In the genomic region with DNA sequence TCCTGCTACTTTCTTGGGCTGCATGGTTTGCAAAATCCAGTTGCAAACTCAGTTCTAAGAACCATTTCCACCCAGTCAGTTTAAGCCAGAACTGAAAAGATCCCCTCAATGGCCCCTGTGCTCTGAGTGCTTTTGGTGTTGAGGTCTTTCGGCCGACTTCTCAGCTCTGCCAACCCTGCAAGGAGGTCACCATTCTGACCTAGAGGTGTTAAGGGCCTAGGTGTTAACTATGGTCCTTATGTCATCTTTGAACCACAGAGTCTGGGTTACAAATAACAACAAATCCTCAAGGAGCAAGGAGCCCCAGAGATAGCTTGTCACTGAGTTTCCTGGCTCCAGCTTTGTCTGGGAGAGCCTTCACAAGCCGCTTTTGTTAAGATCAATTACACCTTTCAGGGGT, we compare ENCODE assay signal across 22 mouse cellular contexts. TPM values are rescaled to one million over a fixed set of nuclear protein-coding genes. Genes with fewer than 3 reads are reported as not detected.
A peak's percentile ranks its signal among the peaks of the same experiment; 100 is the strongest.
DNase-seq lines count a peak whose midpoint lies in the region; ATAC-seq lines count a peak whose summit lies in the region.
"Had no signal": no experiment of that assay in that cellular context is flagged by ENCODE, and none has a peak within 500 bp of the region (broad histone marks: within the 10 kb centered on the region; RNA-seq: fewer than 3 reads in every experiment).

No protein-coding gene starts in this region.

- 0 out of 2 replicates have a peak overlapping the region, but pooled peaks have one; percentile 37 for H3K27ac ChIP-seq in neural tube, embryonic 15.5 days (replicated peaks)
- H3K27ac ChIP-seq in limb, embryonic 11.5 days (replicated peaks; ENCODE audit: low read depth, low read length): no peak overlapping the region
- H3K27ac ChIP-seq: embryonic facial prominence, embryonic 10.5 days; embryonic facial prominence, embryonic 12.5 days; forebrain, embryonic 13.5 days; forebrain, embryonic 15.5 days had no signal

- DNase-seq in neural tube, embryonic 10.5 days (ENCODE audit: extremely low spot score, low spot score): no peak
- DNase-seq in hindlimb bud, embryonic 11.5 days (ENCODE audit: extremely low spot score, low read depth, low spot score): peak; percentile 74
- DNase-seq in limb, embryonic 11.5 days (ENCODE audit: low spot score): peak; percentile 67
- DNase-seq in adrenal gland, postnatal 4 days (ENCODE audit: low spot score in 2 of 2): no peak
- no peak for DNase-seq in left cerebral cortex, adult 9 months (ENCODE audit: low spot score in 2 of 2)
- DNase-seq: adrenal gland, adult 2 months; adrenal gland, postnatal 10 days; adrenal gland, postnatal 25 days; cerebellum, adult 11-12 months; cerebellum, adult 2 months; cerebellum, adult 9-10 months; cerebellum, postnatal 10 days; cerebellum, postnatal 25 days had no signal

- WGBS in neural tube, embryonic 15.5 days: 83% methylated on average over 3 of the region's 3 CpGs
- 23% methylated on average over 3 of the region's 3 CpGs for WGBS in limb, embryonic 11.5 days

- no peaks in the 10 kb centered on the region for H3K9me3 ChIP-seq in neural tube, embryonic 15.5 days (replicated peaks)
- H3K9me3 ChIP-seq in limb, embryonic 11.5 days (ENCODE audit: control insufficient read depth, low read length): no peaks in the 10 kb centered on the region
- H3K9me3 ChIP-seq: embryonic facial prominence, embryonic 10.5 days; embryonic facial prominence, embryonic 12.5 days; forebrain, embryonic 13.5 days; forebrain, embryonic 15.5 days had no signal

- H3K36me3 ChIP-seq in neural tube, embryonic 15.5 days: no peaks in the 10 kb centered on the region
- H3K36me3 ChIP-seq in limb, embryonic 11.5 days (ENCODE audit: control insufficient read depth, insufficient read depth, low read length): no peaks in the 10 kb centered on the region
- H3K36me3 ChIP-seq: embryonic facial prominence, embryonic 10.5 days; embryonic facial prominence, embryonic 12.5 days; forebrain, embryonic 15.5 days had no signal

- ATAC-seq in neural tube, embryonic 15.5 days (ENCODE audit: low FRiP score): no peak
- ATAC-seq in limb, embryonic 11.5 days (ENCODE audit: insufficient number of reproducible peaks, low FRiP score, low TSS enrichment, low read depth): no peak
- ATAC-seq: forebrain, embryonic 13.5 days; forebrain, embryonic 15.5 days had no signal

- no peak overlapping the region for H3K4me2 ChIP-seq in neural tube, embryonic 15.5 days
- H3K4me2 ChIP-seq in limb, embryonic 11.5 days (ENCODE audit: low read depth, severe bottlenecking): no peak overlapping the region
- H3K4me2 ChIP-seq: embryonic facial prominence, embryonic 12.5 days; forebrain, embryonic 13.5 days; forebrain, embryonic 15.5 days had no signal

- no peak overlapping the region for H3K4me3 ChIP-seq in neural tube, embryonic 15.5 days (replicated peaks)
- no peak overlapping the region for H3K4me3 ChIP-seq in limb, embryonic 11.5 days (ENCODE audit: low read depth, low read length)
- H3K4me3 ChIP-seq: embryonic facial prominence, embryonic 10.5 days; embryonic facial prominence, embryonic 12.5 days; forebrain, embryonic 13.5 days; forebrain, embryonic 15.5 days had no signal

- no peaks in the 10 kb centered on the region for H3K27me3 ChIP-seq in neural tube, embryonic 15.5 days (replicated peaks)
- no peaks in the 10 kb centered on the region for H3K27me3 ChIP-seq in limb, embryonic 11.5 days (ENCODE audit: control insufficient read depth, insufficient read depth, low read length)
- H3K27me3 ChIP-seq: embryonic facial prominence, embryonic 12.5 days; forebrain, embryonic 13.5 days; forebrain, embryonic 15.5 days had no signal

- peaks cover 10% of the 10 kb centered on the region for H3K4me1 ChIP-seq in neural tube, embryonic 15.5 days
- H3K4me1 ChIP-seq in limb, embryonic 11.5 days (ENCODE audit: control insufficient read depth, insufficient read depth, low read length): peaks cover 7% of the 10 kb centered on the region; the same call in 1 of the 2 replicates

- H3K9ac ChIP-seq in neural tube, embryonic 15.5 days (replicated peaks): no peak overlapping the region
- no peak overlapping the region for H3K9ac ChIP-seq in limb, embryonic 11.5 days (ENCODE audit: low read length)
- H3K9ac ChIP-seq: embryonic facial prominence, embryonic 12.5 days; forebrain, embryonic 13.5 days; forebrain, embryonic 15.5 days had no signal

RNA-seq across cellular contexts. Expression of gene Cd2, which starts 45.9 kb away (rescaled TPM):
- 2.9 TPM in 1 of 2 replicates, not detected in the other for polyA plus RNA-seq in neural tube, embryonic 15.5 days (2015; fragmentation: Nextera tagmentation; extraction: Ambion mirVana)
- not detected in 2 replicates for polyA plus RNA-seq in limb, embryonic 11.5 days (2014; fragmentation: Nextera tagmentation; extraction: Ambion mirVana)
- under 1 TPM in 1 of 2 experiments, not detected in 1; 0.59 TPM for total RNA-seq in adrenal gland, postnatal 4 days (2021)
- total RNA-seq: MEL had no signal
- polyA plus RNA-seq: C2C12; embryonic facial prominence, embryonic 10.5 days; embryonic facial prominence, embryonic 12.5 days; embryonic facial prominence, embryonic 14.5 days; forebrain, embryonic 11.5 days; forebrain, embryonic 13.5 days had no signal

Comparison
In these comparisons a context has a peak if more than half of its experiments do, and no peak if none do; other contexts are left out.
1. DNase-seq: peak in hindlimb bud, embryonic 11.5 days (single experiment) and limb, embryonic 11.5 days (single experiment); none in neural tube, embryonic 10.5 days (single experiment), adrenal gland, postnatal 4 days (0 of 2) and left cerebral cortex, adult 9 months (0 of 2).